Mouse (Mus musculus) stomach, postnatal 0 days (tissue): ENCODE measurements around the gene Sar1b. TPM values are rescaled to one million over a fixed set of nuclear protein-coding genes. Genes with fewer than 3 reads are reported as not detected.
A peak's percentile ranks its signal among the peaks of the same experiment; 100 is the strongest.

Experiments
- ATAC-seq: fragments of 200-750 bp; cut with Nextera tagmentation; 2 replicates; pipeline ENCODE4 v1.8.0; 2017; ENCODE audit not compliant: low FRiP score, low TSS enrichment
- DNase-seq: peaks from one replicate; pipeline ENCODE4 v3.0.0-alpha.2; 2016; ENCODE audit warnings: low spot score
- H3K27ac ChIP-seq: fragments of 300-500 bp; sonication (generic); replicated peaks from 2 replicates; pipeline ENCODE4 v1.5.1; 2014; ENCODE audit warnings: mild to moderate bottlenecking, control low read depth
- H3K27me3 ChIP-seq: fragments of 300-500 bp; sonication (generic); 2 replicates; pipeline ENCODE4 v1.6.1; 2014; ENCODE audit warnings: low read length; ENCODE audit not compliant: control insufficient read depth, insufficient read depth
- H3K36me3 ChIP-seq: fragments of 300-500 bp; sonication (generic); 2 replicates; pipeline ENCODE4 v1.6.1; 2014; ENCODE audit warnings: low read length, mixed read lengths; ENCODE audit not compliant: control insufficient read depth, insufficient read depth
- H3K4me1 ChIP-seq: fragments of 300-500 bp; sonication (generic); replicated peaks from 2 replicates; pipeline ENCODE4 v1.6.1; 2014; ENCODE audit warnings: antibody characterized with exemption; ENCODE audit not compliant: control insufficient read depth, insufficient read depth
- H3K4me2 ChIP-seq: fragments of 300-500 bp; sonication (generic); replicated peaks from 2 replicates; pipeline ENCODE4 v1.6.1; 2014; ENCODE audit warnings: low read depth, mild to moderate bottlenecking, control low read depth, moderate library complexity
- H3K4me3 ChIP-seq: fragments of 300-500 bp; sonication (generic); 2 replicates; pipeline ENCODE4 v1.5.1; 2014; ENCODE audit warnings: low read depth, low read length, control low read depth
- H3K9ac ChIP-seq: fragments of 300-500 bp; sonication (generic); 2 replicates; pipeline ENCODE4 v1.6.1; 2014; ENCODE audit warnings: mild to moderate bottlenecking, low read length, control low read depth, mixed read lengths
- H3K9me3 ChIP-seq: fragments of 300-500 bp; sonication (generic); 2 replicates; pipeline ENCODE4 v1.6.1; 2016; ENCODE audit warnings: low read length; ENCODE audit not compliant: control insufficient read depth
- CTCF ChIP-seq: IDR thresholded peaks from 2 replicates; pipeline ENCODE4 v1.5.1; 2016; ENCODE audit warnings: antibody characterized with exemption, low read depth, mild to moderate bottlenecking, moderate library complexity
- EP300 ChIP-seq: optimal IDR thresholded peaks from 2 replicates; pipeline ENCODE3; 2016; ENCODE audit warnings: antibody characterized with exemption
- WGBS: fragments of 180-500 bp; shearing (Covaris S2); extraction: QIAGEN DNeasy Blood & Tissue Kit; methylation state at CpG from one replicate; pipeline ENCODE4 v1.1.7; 2014; 5-methylcytosine and 5-hydroxymethylcytosine counted together
- polyA plus RNA-seq: library from polyadenylated mRNA; unstranded; fragments of >200 nt; fragmentation: Nextera tagmentation; extraction: Ambion mirVana; gene quantifications from 2 replicates; pipeline ENCODE4 v1.2.1, GENCODE M21; 2015

Sar1b gene
- polyA plus RNA-seq, 1 experiment from 2014 or later, result 169 TPM

- Histone ChIP-seq H3K27me3 (no peaks in the 10 kb centered on the region), H3K36me3 (peaks cover 8% of the 10 kb centered on the region; the same call in 1 of the 2 replicates), H3K4me2 (no peak overlapping the region), H3K4me3 (no peak overlapping the region), H3K4me1 (no peaks in the 10 kb centered on the region), H3K9ac (no peak overlapping the region), H3K27ac (no peak overlapping the region), H3K9me3 (no peaks in the 10 kb centered on the region)
- ATAC-seq, result no peak
- TF ChIP-seq EP300 (no peak), CTCF (no peak)
- no peak for DNase-seq
- WGBS, result 92% methylated on average over 6 of the region's 6 CpGs
Observed at GRCm38 (mm10) chr11:51836506-51836905, 73.0 kb downstream of the Sar1b start.

GRCm38 (mm10) chr11:51837164-51838153 lies 74.0 kb downstream of the Sar1b start:
- TF ChIP-seq CTCF (no peak), EP300 (no peak)
- H3K4me2 ChIP-seq, result no peak overlapping the region
- H3K9ac ChIP-seq, result no peak overlapping the region
- no peak overlapping the region for H3K27ac ChIP-seq
- WGBS, result 77% methylated on average over 8 of the region's 8 CpGs
- no peaks in the 10 kb centered on the region for H3K27me3 ChIP-seq
- H3K36me3 ChIP-seq, result peaks cover 6% of the 10 kb centered on the region; the same call in 1 of the 2 replicates
- no peak for ATAC-seq
- no peaks in the 10 kb centered on the region for H3K4me1 ChIP-seq
- no peaks in the 10 kb centered on the region for H3K9me3 ChIP-seq
- DNase-seq, result no peak
- H3K4me3 ChIP-seq, result no peak overlapping the region

- ATAC-seq, result no peak
- no peak overlapping the region for H3K4me3 ChIP-seq
- no peak for DNase-seq
- peaks cover 4% of the 10 kb centered on the region for H3K36me3 ChIP-seq
- H3K9me3 ChIP-seq, result no peaks in the 10 kb centered on the region
- TF ChIP-seq CTCF (no peak), EP300 (no peak)
- no peak overlapping the region for H3K4me2 ChIP-seq
- no peak overlapping the region for H3K9ac ChIP-seq
- H3K4me1 ChIP-seq, result no peaks in the 10 kb centered on the region
- WGBS, result 82% methylated on average over 2 of the region's 2 CpGs
- H3K27me3 ChIP-seq, result no peaks in the 10 kb centered on the region
- no peak overlapping the region for H3K27ac ChIP-seq
Observed at GRCm38 (mm10) chr11:51839106-51839505, 75.6 kb downstream of the Sar1b start.

- no peak overlapping the region for H3K9ac ChIP-seq
- DNase-seq (no peak), ATAC-seq (no peak)
- no peak overlapping the region for H3K27ac ChIP-seq
- peaks cover 4% of the 10 kb centered on the region for H3K36me3 ChIP-seq
- H3K4me1 ChIP-seq, result no peaks in the 10 kb centered on the region
- TF ChIP-seq CTCF, result no peak
- TF ChIP-seq EP300, result no peak
- no peak overlapping the region for H3K4me3 ChIP-seq
- no peaks in the 10 kb centered on the region for H3K9me3 ChIP-seq
- WGBS, result 84% methylated on average over 11 of the region's 11 CpGs
- no peak overlapping the region for H3K4me2 ChIP-seq
- no peaks in the 10 kb centered on the region for H3K27me3 ChIP-seq
Observed at GRCm38 (mm10) chr11:51839973-51840372, 76.5 kb downstream of the Sar1b start.

- DNase-seq (no peak), ATAC-seq (no peak)
- Histone ChIP-seq H3K9me3 (no peaks in the 10 kb centered on the region), H3K27me3 (no peaks in the 10 kb centered on the region), H3K9ac (no peak overlapping the region), H3K36me3 (peaks cover 4% of the 10 kb centered on the region), H3K4me2 (no peak overlapping the region), H3K27ac (no peak overlapping the region; the same call in 1 of the 2 replicates), H3K4me3 (no peak overlapping the region), H3K4me1 (no peaks in the 10 kb centered on the region)
- TF ChIP-seq CTCF (no peak), EP300 (no peak)
- 69% methylated on average over 9 of the region's 9 CpGs for WGBS
Observed at GRCm38 (mm10) chr11:51840657-51841056, 77.2 kb downstream of the Sar1b start.

- Histone ChIP-seq H3K36me3 (peaks cover 6% of the 10 kb centered on the region), H3K4me2 (no peak overlapping the region), H3K27me3 (no peaks in the 10 kb centered on the region), H3K4me3 (no peak overlapping the region), H3K9me3 (no peaks in the 10 kb centered on the region), H3K27ac (no peak overlapping the region), H3K4me1 (no peaks in the 10 kb centered on the region), H3K9ac (no peak overlapping the region)
- 39% methylated on average over 9 of the region's 9 CpGs for WGBS
- peak; percentile 19 for DNase-seq
- no peak for ATAC-seq
- TF ChIP-seq CTCF, result no peak
- TF ChIP-seq EP300, result no peak
Observed at GRCm38 (mm10) chr11:51841149-51841548, 77.7 kb downstream of the Sar1b start.

Other genes starting within 250 kb of the Sar1b start
- gene Phykpl, start 178.9 kb upstream of the Sar1b start, polyA plus RNA-seq, result 13.3 and 14.0 TPM in 2 replicates
- gene Hnrnpab, start 156.8 kb upstream of the Sar1b start, polyA plus RNA-seq, result 204 and 215 TPM in 2 replicates
- 134 and 144 TPM in 2 replicates for gene Nhp2, start 144.0 kb upstream of the Sar1b start, polyA plus RNA-seq
- gene Rmnd5b, start 127.8 kb upstream of the Sar1b start, polyA plus RNA-seq, result 34.6 and 35.3 TPM in 2 replicates
- 16.1 and 16.8 TPM in 2 replicates for gene N4bp3, start 112.8 kb upstream of the Sar1b start, polyA plus RNA-seq
- gene D930048N14Rik, start 112.7 kb upstream of the Sar1b start, polyA plus RNA-seq, result 2.0 and 2.3 TPM in 2 replicates
- 95.2 and 103 TPM in 2 replicates for gene 0610009B22Rik, start 74.8 kb upstream of the Sar1b start, polyA plus RNA-seq
- 8.3 and 8.4 TPM in 2 replicates for gene Sec24a, start 53 bp upstream of the Sar1b start, polyA plus RNA-seq
- 1.2 and 1.3 TPM in 2 replicates for gene Jade2, start 94.0 kb downstream of the Sar1b start, polyA plus RNA-seq
- 43.0 and 46.9 TPM in 2 replicates for gene Cdkn2aipnl, start 204.0 kb downstream of the Sar1b start, polyA plus RNA-seq
- 182 and 183 TPM in 2 replicates for gene Ube2b, start 237.1 kb downstream of the Sar1b start, polyA plus RNA-seq
- gene Cdkl3, start 240.5 kb downstream of the Sar1b start, polyA plus RNA-seq, result 4.8 and 5.5 TPM in 2 replicates